8 mouse cellular contexts compared by ENCODE assay signal in genomic region chr12:108334529-108334928, GRCm38 (mm10). TPM values are rescaled to one million over a fixed set of nuclear protein-coding genes. Genes with fewer than 3 reads are reported as not detected.
DNase-seq lines count a peak whose midpoint lies in the region; ATAC-seq and TF ChIP-seq lines count a peak whose summit lies in the region.

No protein-coding gene starts in this region.

- H3K4me3 ChIP-seq in hindbrain, embryonic 10.5 days = peak overlapping the region; percentile 77
- peak overlapping the region; percentile 72 for H3K4me3 ChIP-seq in limb, embryonic 13.5 days

- DNase-seq in kidney, adult 18-20 months = peak; percentile 8
- no peak for DNase-seq in kidney, postnatal 25 days
- DNase-seq in brain, embryonic 14.5 days (ENCODE audit: low read depth) = peak; percentile 67
- DNase-seq in hindbrain, embryonic 10.5 days (ENCODE audit: low spot score) = no peak
- DNase-seq in right cerebral cortex, adult 18-20 months = peak; percentile 44
- DNase-seq in urinary bladder, postnatal 36 days (ENCODE audit: low spot score in 2 of 2) = no peak

- H3K27me3 ChIP-seq in hindbrain, embryonic 10.5 days (ENCODE audit: insufficient read depth, poor library complexity, severe bottlenecking) = peaks cover 70% of the 10 kb centered on the region
- peaks cover 52% of the 10 kb centered on the region for H3K27me3 ChIP-seq in limb, embryonic 13.5 days

- H3K9ac ChIP-seq in limb, embryonic 13.5 days = peak overlapping the region; percentile 74

- peak; percentile 25; the same call in 1 of the 2 replicates for ATAC-seq in limb, embryonic 13.5 days (ENCODE audit: low FRiP score, low read depth)
- no peak for ATAC-seq in megakaryocyte-erythroid progenitor cell, adult 5-6 weeks (replicated peaks; ENCODE audit: low FRiP score, low TSS enrichment, poor library complexity, severe bottlenecking)

- peak overlapping the region; percentile 80 for H3K27ac ChIP-seq in hindbrain, embryonic 10.5 days
- H3K27ac ChIP-seq in limb, embryonic 13.5 days = no peak overlapping the region

- no peaks in the 10 kb centered on the region for H3K36me3 ChIP-seq in hindbrain, embryonic 10.5 days
- H3K36me3 ChIP-seq in limb, embryonic 13.5 days = no peaks in the 10 kb centered on the region

- peaks cover 56% of the 10 kb centered on the region for H3K4me1 ChIP-seq in hindbrain, embryonic 10.5 days (replicated peaks)
- H3K4me1 ChIP-seq in limb, embryonic 13.5 days = peaks cover 17% of the 10 kb centered on the region

- WGBS in hindbrain, embryonic 10.5 days = 2% methylated on average over 32 of the region's 32 CpGs
- WGBS in limb, embryonic 13.5 days = 3% methylated on average over 32 of the region's 32 CpGs

- TF ChIP-seq POLR2A in brain, embryonic 14.5 days (IDR thresholded peaks at IDR 0.05; ENCODE audit: borderline replicate concordance, extremely low read depth, insufficient read depth, insufficient read length, poor library complexity, severe bottlenecking) = no peak

- TF ChIP-seq CTCF in brain, embryonic 14.5 days (IDR thresholded peaks at IDR 0.05; ENCODE audit: borderline replicate concordance, extremely low read depth, insufficient read depth, insufficient read length) = no peak

- H3K9me3 ChIP-seq in hindbrain, embryonic 10.5 days = no peaks in the 10 kb centered on the region
- no peaks in the 10 kb centered on the region for H3K9me3 ChIP-seq in limb, embryonic 13.5 days

- H3K4me2 ChIP-seq in limb, embryonic 13.5 days (replicated peaks) = peak overlapping the region; percentile 99

RNA-seq across cellular contexts. Expression of gene Cyp46a1, which starts 0.3 kb away (rescaled TPM):
- polyA plus RNA-seq in brain, embryonic 14.5 days (2012; rRNA removed) = 31.0 and 52.6 TPM in 2 replicates
- 17.8 and 19.1 TPM in 2 replicates for polyA plus RNA-seq in hindbrain, embryonic 10.5 days (2016; fragmentation: Nextera tagmentation; extraction: Ambion mirVana)
- polyA plus RNA-seq in limb, embryonic 13.5 days (2015; fragmentation: Nextera tagmentation; extraction: Ambion mirVana) = 7.2 and 8.8 TPM in 2 replicates
- total RNA-seq in megakaryocyte-erythroid progenitor cell, adult 5-6 weeks (2014; fragmentation: Nextera tagmentation) = 1.0 TPM in 1 of 2 replicates, not detected in the other
- 0.23 TPM in 1 of 2 replicates, not detected in the other for total RNA-seq in megakaryocyte-erythroid progenitor cell, adult 5-6 weeks (2017)

RNA-seq across cellular contexts. Expression of gene Hhipl1, which starts 28.5 kb away (rescaled TPM):
- polyA plus RNA-seq in brain, embryonic 14.5 days (2012; rRNA removed) = 3.9 and 4.3 TPM in 2 replicates
- polyA plus RNA-seq in hindbrain, embryonic 10.5 days (2016; fragmentation: Nextera tagmentation; extraction: Ambion mirVana) = 3.0 and 3.2 TPM in 2 replicates
- 0.83 and 1.1 TPM in 2 replicates for polyA plus RNA-seq in limb, embryonic 13.5 days (2015; fragmentation: Nextera tagmentation; extraction: Ambion mirVana)
- not detected in 2 replicates for total RNA-seq in megakaryocyte-erythroid progenitor cell, adult 5-6 weeks (2014; fragmentation: Nextera tagmentation)
- not detected in 2 replicates for total RNA-seq in megakaryocyte-erythroid progenitor cell, adult 5-6 weeks (2017)

RNA-seq across cellular contexts. Expression of gene Eml1, which starts 36.2 kb away (rescaled TPM):
- polyA plus RNA-seq in brain, embryonic 14.5 days (2012; rRNA removed) = 40.9 and 45.6 TPM in 2 replicates
- 104 and 125 TPM in 2 replicates for polyA plus RNA-seq in hindbrain, embryonic 10.5 days (2016; fragmentation: Nextera tagmentation; extraction: Ambion mirVana)
- 36.5 and 41.9 TPM in 2 replicates for polyA plus RNA-seq in limb, embryonic 13.5 days (2015; fragmentation: Nextera tagmentation; extraction: Ambion mirVana)
- not detected in 2 replicates for total RNA-seq in megakaryocyte-erythroid progenitor cell, adult 5-6 weeks (2014; fragmentation: Nextera tagmentation)
- not detected in 2 replicates for total RNA-seq in megakaryocyte-erythroid progenitor cell, adult 5-6 weeks (2017)

RNA-seq across cellular contexts. Expression of gene Ccdc85c, which starts 59.3 kb away (rescaled TPM):
- polyA plus RNA-seq in brain, embryonic 14.5 days (2012; rRNA removed) = 34.0 and 48.9 TPM in 2 replicates
- polyA plus RNA-seq in hindbrain, embryonic 10.5 days (2016; fragmentation: Nextera tagmentation; extraction: Ambion mirVana) = 14.3 and 16.0 TPM in 2 replicates
- 6.6 and 6.9 TPM in 2 replicates for polyA plus RNA-seq in limb, embryonic 13.5 days (2015; fragmentation: Nextera tagmentation; extraction: Ambion mirVana)
- total RNA-seq in megakaryocyte-erythroid progenitor cell, adult 5-6 weeks (2014; fragmentation: Nextera tagmentation) = 1.3 TPM in 1 of 2 replicates, not detected in the other
- total RNA-seq in megakaryocyte-erythroid progenitor cell, adult 5-6 weeks (2017) = 0.42 and 1.3 TPM in 2 replicates

Comparison
In these comparisons a context has a peak if more than half of its experiments do, and no peak if none do; other contexts are left out.
1. DNase-seq: peak in kidney, adult 18-20 months (single experiment), brain, embryonic 14.5 days (single experiment) and right cerebral cortex, adult 18-20 months (single experiment); none in kidney, postnatal 25 days (0 of 2), hindbrain, embryonic 10.5 days (single experiment) and urinary bladder, postnatal 36 days (0 of 2).